Mouse (Mus musculus) erythroblast, adult 5-6 weeks (primary cell): ENCODE measurements around the gene Pkn3. TPM values are rescaled to one million over a fixed set of nuclear protein-coding genes. Genes with fewer than 3 reads are reported as not detected.
A peak's percentile ranks its signal among the peaks of the same experiment; 100 is the strongest.

ENCODE experiments used
- ATAC-seq: replicated peaks from 2 replicates; pipeline ENCODE4 v1.8.0; 2016; ENCODE audit warnings: moderate number of reproducible peaks, mild to moderate bottlenecking, moderate TSS enrichment, inconsistent platforms; ENCODE audit not compliant: poor library complexity, low FRiP score, severe bottlenecking
- total RNA-seq, 2 experiments: library from RNA; stranded (forward) in 1 of 2; stranded (reverse) in 1 of 2; fragments of 150-400 nt in 1 of 2; fragments of 200-764, 138-1000 nt in 1 of 2; gene quantifications; 2 replicates each; pipeline versions ENCODE4 v1.2.3 to v1.2.4; 2015 to 2017; ENCODE audit warnings: low replicate concordance in 2 of 2

Gene Pkn3
- total RNA-seq, 2 experiments from 2014 or later, result 0.68 to 13.3 TPM

DNA sequence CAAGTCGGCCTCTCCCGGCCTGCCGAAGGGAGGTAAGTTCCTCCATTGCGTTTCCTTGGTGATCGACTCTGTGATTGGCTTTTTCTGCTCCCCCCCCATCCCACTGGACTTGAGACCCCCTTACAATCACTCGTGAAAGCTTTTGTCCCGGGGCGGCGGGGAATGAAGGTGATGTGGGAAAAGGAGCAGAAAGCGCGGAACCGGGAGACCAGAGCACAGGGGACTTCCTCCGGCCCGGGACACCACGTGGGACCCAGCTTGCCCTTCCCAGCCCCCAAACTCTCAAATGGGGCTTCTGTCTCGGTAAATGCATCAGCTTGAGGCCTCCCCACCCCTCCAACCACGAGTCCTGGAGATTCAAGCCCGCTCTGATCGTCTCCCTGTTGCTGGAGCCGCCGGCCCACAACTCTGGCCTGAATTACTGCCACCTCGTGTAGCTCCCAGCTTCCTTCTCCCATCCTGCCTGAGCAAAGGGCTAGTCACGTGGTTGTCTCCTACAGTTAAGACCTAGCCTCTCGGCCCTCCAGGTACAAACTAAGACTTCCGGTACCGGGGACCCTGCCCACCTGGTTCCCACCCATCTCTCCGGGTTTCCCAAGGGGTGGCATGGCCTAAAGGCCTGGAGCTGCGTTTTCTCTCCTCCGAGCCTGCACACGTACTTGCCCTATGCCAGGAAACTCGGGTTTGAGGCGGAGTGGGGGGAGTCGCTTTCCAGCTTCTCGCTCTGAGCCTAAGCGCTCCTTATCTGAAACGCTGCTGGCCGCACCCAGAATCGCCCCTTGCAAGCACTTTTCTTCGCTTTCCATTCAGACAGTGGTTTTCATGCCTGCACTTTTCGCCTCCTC is 15.0 kb upstream of the Pkn3 start:
- peak; percentile 53 for ATAC-seq

DNA sequence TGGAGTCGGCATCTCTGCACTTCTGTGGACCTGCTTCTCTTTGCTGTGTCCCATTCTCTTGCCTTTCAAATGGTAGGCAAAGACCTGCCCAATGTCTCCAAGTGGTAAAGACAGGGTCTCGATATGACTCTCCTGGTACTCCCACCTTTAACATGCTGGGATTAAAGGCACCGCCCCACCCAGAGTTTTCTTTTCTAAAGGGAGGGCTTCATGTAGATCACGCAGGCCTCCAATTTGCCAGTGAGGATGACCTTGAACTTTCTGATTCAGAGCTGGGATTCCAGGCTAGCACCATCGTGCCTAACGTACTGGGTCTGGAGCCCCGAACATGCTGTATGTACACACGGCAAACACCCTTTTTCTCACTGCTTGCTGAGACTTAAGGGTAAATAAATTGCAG is 14.2 kb upstream of the Pkn3 start:
- ATAC-seq, result peak; percentile 17; the same call in 1 of the 2 replicates

DNA sequence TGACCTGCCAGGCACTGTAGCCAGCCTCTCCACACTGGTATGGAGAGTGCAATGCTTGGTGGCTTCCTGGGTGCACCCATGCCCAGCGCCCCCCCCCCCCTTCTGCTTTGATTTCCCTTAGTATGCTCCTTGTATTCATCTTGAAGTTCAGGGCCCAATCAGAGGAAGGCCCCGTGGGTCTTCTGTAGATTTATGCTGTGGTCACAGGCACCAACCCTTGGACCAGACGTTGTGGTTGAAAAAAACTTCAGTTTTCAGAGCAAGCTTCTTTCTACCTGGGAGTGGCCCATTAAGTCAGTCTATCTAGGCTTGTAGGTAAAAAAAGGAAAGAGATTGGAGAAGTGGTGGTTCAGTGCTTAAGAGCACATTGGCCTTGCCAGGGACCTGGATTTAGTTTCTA is 13.7 kb upstream of the Pkn3 start:
- no peak for ATAC-seq

DNA sequence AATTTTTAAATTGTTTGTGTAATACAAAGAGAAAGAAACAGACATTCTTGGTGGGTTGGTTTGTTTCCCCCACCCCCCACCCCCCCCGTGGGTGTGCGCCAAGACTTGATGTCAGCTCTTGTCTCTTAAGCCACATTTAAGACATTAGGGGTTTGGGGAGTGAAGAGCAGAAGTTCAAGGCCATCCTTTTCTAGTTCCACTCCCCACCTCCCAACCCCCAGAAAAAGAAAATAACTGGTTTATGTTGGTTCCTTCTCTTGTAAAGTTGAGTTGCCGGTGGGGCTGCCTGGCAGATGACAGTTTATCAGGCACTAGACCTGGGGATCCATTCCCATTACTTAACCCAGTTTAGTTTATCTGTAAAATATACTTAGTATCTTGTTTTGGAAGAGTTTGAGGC is 13.2 kb upstream of the Pkn3 start:
- ATAC-seq, result no peak

DNA sequence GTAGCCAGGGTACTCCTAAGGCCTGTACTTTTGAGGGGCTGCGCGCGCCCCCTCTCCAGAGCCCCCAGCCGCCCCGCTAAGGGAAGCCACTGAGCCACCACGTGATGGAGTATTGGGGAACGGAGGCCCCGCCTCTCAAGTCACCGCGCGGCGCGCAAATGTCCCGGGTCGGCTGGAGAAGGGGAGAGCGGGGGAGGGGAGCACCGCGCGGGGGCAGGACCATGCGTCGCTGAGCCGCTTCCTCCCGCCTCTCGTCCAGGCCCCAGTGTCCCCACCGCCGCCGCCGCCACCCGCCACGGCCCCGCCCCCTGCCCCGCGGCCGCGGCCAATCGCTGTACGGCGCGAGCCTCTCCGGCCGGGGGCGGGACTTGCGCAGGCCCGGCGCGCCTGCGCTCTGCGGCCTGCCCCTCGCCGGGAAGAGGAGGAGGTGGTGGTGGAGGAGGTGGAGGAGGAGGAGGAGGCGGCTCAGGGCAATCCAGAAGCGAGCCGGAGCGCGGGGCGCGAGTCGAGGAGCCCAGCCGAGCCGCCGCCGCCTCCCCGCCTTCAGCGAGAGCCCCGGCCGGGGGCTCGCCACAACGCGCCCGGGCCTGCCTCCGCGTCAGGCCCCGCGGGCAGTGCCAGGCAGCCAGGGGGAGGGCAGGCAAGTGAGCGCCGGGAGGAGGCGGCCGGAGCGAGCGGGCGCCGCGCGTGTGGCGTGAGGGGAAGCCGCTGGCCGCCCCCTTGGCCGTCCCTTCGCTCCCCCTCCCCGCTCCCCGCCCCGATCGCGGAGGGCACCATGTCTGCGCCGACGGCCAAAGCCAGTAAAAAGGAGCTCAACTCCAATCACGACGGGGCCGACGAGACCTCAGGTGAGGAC is 11.2 kb upstream of the Pkn3 start:
- ATAC-seq, result peak; percentile 81

DNA sequence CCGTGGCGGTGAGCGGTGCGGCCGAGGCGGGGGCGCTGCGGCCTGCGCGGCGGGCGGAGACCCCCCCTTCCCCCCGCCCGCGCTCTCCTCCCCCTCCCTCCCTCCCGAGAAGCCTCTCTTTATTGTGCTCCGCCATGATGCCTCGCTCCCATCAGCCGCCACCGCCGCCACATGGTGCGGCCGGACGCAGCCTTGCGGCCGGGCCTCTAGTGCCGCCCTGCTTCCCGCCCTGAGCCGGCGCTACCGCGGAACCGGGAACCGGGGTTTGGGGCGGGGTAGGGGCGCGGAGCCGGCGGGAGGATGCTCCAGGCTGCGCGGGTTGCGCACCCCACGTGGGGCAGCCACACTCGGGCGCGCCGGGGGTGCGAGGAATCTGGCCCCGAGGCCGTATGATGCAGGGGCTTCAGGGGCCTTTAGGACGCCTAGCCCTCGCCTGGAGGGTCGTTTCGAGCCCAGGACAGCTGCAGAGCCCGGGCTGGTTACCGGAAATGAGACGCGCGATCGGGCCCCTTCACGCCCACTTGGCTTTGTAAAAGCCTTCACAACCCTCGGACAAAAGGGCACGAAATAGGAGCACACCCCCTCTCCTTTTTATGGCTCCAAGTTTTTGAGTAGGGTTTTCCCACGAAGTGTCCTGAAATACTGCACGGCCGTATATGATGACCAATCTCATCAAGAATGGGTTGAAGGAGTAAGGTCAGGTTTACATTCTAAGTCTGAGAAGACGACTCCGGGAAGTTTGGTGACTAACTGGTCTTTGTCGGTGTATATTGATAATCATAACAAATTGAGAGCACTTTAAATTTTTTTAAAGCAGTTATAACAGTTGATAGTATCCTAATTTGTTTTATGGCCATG is 10.2 kb upstream of the Pkn3 start:
- 0 out of 2 replicates have a peak, but pooled peaks have one; percentile 4 for ATAC-seq

DNA sequence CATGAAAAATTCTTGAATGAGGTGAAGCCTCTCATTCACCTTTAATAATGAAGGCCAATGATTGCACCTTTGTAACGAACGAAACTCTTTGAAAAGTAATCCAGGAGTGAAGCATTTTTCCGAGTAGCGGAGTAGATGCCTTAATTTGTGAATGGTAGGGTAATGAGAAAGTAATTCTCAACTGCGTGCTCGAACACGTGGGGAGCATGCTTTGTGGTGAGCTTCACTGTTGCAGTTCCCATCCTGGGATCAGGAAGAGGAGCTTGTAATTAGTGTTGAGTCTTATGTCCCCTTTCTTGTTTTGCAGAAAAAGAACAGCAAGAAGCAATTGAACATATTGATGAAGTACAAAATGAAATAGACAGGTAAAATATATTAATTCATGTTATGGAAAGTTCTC is 9.5 kb upstream of the Pkn3 start:
- ATAC-seq, result no peak

DNA sequence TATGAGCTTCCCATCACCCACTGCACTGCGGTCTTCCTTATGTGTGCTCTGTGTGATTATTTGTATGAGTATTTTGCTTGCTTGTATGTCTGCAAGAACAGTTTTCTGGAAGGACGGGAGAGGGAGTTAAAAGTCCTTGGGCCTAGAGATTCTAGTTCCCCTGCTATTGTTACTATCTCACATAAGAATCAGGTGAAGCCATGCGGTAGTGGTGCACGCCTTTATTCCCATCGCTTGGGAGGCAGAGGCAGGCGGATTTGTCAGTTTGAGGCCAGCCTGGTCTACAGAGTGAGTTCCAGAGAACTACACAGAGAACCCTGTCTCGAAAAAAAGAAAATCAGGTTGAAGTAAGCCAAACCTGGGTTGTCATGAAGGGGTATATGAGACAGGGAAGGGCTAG is 4.6 kb upstream of the Pkn3 start:
- no peak for ATAC-seq

DNA sequence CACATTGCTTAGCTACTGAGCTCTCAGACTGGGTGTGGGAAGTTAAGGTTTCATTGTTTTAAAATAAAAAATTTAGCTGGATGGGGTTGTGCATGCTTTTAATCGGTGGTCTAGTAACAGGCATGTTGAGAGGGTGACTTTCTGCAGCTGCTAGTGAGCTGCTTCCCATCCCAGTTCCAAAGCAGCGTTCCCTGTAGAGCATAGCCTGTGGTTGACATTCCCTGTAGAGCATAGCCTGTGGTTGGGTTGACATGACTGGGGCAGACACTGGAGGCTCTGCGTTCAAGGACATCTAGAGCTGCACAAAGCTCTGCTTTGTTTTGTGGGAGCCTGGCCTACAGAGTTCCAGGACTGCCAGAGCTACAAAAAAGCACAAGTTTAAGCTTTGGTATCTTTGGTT is 4.2 kb upstream of the Pkn3 start:
- ATAC-seq, result no peak

DNA sequence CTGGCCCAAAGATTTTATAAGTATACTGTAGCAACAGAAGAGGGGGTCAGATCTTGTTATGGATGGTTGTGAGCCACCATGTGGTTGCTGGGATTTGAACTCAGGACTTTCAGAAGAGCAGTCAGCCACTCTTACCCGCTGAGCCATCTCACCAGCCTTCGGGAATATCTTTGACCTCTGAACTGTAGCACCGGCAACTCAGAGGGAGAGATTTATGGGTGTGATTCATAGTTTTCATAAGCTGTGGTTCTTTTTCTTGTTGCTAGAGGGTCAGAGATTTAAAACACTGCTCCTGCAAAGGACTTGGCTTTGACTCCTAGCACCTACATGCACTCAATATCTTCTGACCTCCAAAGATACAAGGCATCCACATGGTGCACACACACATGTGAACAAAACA is 1.9 kb upstream of the Pkn3 start:
- no peak for ATAC-seq

DNA sequence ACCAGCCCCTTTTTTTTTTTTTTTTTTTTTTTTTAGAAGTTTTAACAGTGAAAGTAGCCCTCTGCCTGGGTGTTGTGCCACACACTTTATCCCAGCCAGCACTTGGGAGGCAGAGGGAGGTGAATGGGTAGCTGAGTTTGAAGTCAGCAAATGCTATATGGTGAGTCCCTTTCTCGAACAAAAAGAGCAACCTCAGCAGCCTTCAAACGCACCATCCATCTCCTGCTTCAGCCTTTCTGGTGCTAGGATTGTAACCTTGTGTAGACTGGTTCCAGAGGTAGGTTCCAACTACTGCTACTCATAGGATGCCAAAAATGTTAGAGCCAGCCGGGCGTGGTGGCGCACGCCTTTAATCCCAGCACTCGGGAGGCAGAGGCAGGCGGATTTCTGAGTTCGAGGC is 1.0 kb upstream of the Pkn3 start:
- no peak for ATAC-seq

DNA sequence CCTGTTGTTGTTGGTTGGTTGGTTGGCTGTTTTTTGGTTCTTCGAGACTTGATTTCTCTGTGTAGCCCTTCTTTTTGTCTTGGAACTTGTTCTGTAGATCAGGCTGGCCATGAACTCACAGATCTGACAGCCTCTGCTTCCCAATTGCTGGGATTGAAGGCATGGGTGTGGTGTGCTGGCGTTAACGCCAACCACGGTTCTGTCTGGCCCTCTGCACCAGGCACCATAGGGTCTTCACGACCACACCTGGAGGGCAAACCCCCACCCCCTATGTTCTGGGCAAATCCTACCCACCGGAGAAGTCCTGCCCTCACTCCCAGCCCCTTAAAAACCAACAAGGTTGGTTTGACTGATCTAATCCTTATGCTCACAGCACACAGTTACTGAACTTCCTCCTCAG is 525 bp upstream of the Pkn3 start:
- ATAC-seq, result no peak

DNA sequence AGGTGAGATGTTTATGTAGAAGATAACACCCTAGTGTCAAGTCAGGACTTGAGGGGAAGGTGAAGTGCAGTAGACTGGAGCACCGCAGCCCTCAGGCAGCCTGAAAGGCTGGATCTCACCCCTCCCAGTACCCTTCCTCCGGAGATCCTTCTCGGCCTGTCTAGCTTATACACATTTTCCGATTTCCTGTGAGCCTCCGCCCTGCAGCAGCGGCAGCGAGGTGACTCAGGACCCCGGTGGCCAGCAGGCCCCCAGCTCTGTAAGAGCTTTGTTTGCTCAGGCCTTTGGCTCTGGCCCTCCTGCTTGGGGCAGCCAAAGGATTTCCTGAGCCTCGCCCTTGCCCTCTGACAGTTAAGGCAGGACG is 847 bp downstream of the Pkn3 start:
- peak; percentile 1; the same call in 1 of the 2 replicates for ATAC-seq

DNA sequence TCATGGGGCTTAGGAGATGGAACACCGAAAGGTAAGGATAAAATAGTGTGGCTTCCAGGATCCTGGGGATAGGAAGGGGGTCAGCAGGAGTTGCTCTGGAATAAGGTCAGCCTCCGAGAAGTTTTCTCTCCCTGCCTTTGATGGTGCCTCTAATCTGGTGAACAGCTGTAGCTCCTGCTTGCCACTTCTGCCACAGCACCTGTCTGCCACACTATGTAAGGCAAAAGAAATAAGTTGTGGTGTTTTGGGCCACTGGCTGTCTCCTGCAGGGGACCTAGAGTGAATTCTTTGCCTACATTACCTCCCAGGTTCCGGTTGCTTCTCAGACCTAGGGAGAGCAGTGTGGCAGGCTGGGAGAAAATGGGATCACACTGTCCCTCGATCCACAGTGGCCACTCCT is 1.3 kb downstream of the Pkn3 start:
- ATAC-seq, result no peak

DNA sequence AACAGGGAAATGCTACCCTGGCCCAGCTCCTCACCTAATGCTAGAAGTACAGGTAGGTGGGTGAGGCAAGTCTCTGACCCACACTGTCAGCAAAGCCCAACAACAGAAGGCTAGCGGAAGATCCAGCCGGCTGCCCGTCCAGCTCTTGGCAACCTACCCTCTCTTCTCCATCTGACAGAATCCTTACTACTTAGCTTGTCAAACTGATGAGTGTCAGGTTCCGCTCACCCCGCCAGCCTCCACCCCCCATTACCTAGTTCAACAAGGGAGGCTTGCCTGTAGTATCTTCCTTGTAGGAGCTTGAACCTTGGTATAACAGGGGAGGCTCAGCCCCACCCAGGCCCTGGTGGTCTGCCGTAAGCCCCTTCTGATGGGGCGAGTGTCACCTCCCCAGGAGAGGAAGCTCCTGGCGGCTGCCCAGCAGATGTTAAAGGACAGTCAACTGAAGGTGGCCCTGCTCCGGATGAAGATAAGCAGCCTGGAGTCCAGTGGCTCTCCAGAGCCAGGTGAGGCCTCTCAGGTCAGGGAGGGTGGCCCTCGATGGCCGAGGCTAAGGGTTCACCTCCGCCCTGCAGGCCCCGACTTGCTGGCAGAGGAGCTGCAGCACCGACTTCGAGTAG is 2.8 kb downstream of the Pkn3 start:
- no peak for ATAC-seq

DNA sequence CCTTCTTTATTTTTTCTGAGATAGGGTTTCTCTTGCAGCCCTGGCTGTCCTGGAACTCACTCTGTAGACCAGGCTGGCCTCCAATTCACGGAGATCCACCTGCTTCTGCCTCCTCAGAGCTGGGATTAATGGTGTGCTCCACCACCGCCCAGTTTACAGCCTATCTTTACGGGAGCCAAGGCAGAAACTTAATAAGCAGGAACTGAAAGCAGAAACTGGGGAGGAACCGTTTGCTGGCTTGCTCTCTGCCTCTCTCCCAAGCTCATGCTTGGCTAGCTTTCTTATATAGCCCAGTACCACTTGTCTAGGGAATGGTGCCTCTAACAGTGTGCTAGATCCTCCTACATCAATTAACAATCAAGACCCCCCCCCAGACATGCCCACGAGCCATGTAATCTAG is 6.6 kb downstream of the Pkn3 start:
- no peak for ATAC-seq

DNA sequence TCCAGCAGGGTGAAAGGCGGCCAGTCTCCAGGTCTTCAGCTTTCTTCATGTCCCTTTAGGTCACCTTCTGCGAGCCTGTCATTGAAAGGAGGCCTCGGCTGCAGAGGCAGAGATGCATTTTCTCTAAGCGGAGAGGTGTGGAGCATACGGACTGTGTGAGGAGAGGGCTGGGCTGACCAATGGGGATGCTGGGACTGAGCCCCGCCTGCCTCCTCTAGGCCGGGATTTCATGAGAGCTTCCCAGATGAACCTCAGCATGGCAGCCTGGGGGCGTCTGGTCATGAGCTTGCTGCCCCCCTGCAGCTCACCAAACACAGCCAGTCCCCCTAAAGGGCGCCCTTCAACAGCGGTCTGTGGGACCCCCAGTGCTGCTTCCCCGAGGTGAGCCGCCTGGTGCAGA is 7.1 kb downstream of the Pkn3 start:
- no peak for ATAC-seq

DNA sequence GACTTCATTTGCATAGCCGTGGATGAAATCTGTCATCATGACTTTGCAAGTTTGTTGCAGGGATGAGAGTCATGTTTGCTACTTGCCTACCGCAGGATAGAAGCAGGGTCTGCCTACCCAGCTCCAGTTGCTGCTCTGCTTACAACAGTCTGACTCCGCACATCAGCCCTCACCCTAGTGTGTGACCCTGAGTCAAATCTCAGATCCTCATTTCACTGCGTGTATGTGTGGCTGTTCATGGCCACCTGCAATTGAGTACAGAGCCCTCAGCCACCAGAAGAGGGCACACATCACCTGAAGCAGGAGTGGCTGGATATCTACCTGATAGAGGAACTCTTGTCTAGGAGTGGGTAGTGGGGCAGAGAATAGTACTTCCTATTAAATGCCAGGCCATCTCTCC is 9.8 kb downstream of the Pkn3 start:
- no peak for ATAC-seq

DNA sequence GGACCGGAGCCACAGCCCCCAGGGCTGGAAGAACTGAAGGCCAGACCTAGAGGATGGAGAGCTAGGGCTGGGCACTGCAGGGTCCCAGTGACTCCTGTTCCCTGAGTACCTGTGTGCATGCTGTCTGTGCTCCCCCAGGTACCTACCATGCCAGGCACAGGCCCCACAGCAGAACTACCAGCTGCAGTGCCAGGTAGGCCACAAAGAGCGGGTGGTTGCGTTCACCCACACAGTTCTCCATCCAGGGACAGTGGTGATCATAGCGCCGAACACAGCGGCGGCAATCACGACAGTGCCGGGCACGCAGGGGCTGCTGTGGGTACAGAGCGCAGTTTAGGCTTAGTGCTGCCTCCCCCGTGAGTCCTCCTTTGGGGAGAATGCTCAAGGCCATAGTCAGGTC is 14.0 kb downstream of the Pkn3 start:
- no peak for ATAC-seq
